Mouse (Mus musculus) B cell, adult 2 months (primary cell): ENCODE measurements around the gene Iqcf1.

Experiments used
- DNase-seq, 2 experiments: peaks; one replicate each; pipeline ENCODE4 v3.0.0; 2022

Iqcf1 gene

DNA sequence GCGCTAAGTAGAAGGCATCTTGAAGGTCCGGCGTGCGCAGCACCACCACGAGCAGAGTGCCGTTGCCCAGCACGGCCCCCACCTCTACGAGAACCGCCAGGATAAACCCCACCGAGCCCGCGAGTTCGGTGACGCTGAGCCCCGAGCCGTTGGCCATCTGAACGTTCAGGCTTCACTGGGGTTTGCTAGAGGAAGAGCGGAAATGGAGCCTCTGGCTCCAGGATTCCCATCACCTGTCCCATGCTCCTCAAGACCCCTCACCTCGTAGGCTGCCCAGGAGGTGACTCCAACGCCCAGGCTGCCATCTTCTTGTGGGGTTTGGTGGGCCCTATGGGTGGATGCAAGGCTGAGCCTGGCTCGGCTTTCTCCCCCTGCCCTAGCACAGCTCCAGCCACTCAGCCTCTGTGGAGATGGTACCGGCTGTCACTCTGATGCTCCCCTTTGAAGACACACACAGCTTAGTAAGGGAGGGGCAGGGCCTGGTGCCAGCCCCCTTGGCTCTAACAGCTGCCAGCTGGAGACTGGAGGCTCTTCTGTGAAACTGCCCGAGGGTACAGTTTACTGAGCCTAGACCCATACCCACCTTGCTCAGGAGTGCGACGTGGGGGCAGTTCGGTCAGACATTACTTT, 34.1 kb upstream of the Iqcf1 start, which contains the start of gene Gpr62:
Gene Gpr62, minus strand, starts transcription at position 368 of the 630 bp plus-strand sequence.
- no peak for DNase-seq

DNA sequence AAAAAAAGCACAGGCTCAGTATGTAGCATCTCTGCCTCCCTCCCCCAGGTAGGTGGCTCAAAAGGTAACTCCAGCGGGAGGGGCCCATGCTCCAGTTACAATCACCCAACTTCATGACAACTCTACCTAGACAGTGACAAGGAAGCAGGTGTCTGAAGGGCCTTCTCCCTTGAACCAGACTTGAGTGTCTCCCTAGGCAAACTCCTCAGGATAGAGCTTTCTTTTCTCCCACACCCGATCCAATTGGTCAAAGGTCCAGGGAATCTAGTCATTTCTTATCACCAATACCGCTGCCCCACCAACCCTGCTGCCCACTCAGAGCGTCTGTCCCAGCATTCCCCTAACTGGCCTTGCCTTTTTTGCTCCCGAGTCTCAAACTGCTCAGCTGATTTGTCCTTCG, 33.0 kb upstream of the Iqcf1 start:
- no peak for DNase-seq

DNA sequence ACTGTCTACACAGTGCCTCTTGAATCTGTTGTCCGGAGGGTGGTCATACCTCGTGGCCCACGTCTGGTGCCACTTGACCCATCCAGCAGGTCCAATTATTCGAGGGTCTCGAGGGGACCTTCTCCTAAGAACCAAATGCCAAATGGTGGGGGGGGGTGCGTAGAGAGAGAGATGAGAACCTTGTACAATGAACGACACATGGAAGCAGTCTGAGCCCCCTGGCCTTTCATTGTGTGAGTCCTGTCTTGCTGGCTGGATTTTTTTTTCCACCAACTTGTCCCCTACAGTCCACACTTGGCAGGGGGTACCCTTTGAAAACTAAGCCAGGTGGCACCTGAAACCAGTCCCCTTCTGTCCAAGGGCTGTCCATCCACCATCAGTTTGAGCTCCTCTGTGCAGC, 32.0 kb upstream of the Iqcf1 start:
- DNase-seq: no peak

DNA sequence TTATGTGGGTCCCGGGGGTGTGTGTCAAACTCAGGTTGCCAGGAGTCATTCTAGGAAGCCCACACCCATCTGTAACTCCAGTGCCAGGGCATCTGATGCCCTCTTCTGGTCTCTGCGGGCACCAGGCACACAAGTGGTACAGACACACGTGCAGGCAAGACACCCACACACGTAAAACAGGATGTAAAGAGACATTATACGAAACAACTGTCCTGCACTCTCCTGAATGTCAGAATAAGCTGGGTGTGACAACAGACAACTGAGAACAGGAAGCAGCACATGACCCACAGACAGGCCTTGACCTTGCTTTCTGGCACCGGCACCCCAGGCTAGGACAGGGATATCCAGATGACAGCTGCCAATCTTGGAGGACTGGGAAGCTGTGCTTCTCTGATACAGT, 30.4 kb upstream of the Iqcf1 start:
- DNase-seq: no peak

DNA sequence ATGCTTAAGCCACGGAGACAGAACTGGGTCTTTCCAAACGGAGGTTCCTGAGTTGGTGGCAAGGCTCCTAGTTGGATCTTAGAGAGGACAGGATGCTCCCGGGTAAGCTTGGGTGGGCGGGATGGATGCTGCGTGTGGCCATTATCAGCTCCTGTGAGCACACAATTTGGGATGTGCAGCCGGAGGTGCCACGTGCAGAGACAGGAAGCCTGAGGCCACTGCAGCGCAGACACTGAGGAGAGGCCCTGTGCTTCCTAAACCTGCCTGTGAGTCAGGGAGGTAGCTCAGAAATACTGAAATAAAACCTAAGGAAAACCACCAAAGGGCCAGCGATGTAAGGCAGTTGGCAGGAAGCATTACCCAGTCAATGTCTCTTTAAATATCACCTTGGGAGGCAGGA, 30.0 kb upstream of the Iqcf1 start:
- DNase-seq: no peak

DNA sequence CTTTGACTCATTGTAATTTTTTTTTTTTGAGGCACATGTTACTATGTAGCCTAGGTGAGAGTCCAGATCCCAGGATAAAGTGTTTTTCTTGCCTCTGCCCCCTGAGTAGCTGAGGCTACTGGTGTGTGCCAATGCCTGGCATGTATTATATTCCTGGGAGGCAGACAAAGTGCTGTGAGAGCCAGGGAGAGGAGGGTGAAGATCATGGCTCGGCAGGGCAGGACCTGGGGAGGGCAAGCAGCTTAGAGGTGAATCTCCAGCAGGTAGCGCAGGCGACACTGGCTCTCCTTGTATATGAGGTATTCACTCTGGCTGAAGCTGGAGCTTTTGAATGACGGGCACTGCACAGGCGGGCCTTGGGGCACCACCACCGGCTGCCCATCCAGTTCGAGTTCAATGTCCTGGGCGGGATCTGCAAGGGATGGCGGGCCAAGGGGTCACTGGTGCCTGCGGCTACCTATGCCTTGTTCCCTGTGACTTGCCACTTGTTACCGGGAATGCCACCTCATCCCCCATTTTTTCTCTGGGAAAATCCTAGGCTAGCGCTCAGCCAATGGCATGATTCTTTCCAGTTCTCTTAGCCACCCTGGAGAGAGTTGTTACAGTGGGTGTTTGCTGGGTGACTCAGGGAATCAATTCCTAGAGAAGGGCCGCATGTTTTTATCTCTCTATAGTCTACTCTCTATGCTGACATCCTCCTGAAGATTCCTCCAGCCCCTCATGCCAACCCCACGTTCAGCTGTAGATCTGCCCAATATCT, 28.6 kb upstream of the Iqcf1 start:
- no peak for DNase-seq

DNA sequence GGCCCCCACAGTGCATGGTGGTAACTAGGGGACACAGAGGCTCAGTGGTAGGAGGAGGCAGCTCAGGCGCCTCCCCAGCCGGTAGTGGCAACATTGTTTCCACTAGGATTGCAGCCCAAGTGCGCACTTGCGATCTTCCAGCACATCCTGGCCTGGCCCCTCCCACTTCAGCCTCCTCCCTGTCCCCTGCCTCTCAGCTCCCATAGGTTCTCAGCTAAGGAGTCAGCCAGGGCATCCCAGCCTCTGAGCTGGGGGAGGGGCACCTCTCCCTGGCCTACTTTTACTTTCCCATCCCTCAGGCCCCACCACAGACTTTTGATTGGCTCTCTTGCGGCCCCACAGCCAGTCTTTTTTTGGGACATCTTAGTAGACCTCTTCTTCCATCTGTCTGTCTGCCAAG, 27.9 kb upstream of the Iqcf1 start:
- DNase-seq: no peak

DNA sequence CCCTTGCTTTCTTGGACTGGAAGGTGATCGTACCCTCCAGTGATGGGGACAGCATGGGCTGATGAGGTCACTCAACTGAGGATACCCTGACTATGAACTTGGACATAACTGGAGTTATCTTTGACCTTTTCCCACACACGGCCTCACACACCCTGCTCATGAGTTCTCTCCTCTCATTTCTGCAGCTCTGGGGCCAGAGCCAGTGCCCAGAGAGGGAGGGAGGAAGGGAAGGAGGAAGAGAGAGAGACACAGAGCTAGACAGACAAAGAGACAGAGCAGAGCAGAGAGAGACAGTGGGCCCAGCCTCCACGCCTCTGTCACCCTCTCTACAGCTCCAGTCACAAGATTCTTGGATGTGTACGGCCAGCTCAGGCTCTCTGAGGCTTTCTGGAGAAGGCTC, 27.4 kb upstream of the Iqcf1 start:
- no peak for DNase-seq

DNA sequence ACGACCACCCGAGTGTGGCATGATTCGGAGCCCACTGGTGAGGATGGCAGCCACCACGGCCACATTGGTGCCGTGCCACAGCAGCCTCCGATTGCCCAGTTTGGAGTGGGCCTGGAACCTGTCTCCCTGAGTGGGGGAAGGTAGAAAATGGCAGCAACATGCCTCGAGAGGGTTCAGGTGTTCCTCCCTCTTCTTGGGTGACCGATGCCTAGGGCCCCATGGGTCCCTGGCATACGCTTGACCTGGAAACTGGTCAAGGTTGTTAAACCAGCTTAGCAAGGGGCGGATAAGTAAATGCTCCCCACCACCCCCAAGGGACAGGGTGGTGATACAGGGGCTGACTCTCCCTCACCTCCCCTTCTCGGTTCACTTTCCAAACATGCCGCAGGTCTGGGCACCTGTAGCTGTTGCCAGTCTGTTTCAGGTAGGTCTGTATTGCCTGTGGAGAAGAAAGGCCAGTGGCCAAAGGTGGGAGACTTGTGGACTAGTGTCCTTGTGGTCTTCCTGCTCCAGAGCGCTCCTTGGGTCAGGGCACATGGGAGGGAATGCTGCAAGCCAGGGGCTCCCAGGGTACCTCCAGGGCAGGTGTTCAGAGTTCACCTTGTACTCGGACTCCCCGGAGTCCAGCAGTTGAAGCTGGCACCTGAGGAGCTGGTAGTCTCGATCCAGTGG, 26.6 kb upstream of the Iqcf1 start:
- no peak for DNase-seq

DNA sequence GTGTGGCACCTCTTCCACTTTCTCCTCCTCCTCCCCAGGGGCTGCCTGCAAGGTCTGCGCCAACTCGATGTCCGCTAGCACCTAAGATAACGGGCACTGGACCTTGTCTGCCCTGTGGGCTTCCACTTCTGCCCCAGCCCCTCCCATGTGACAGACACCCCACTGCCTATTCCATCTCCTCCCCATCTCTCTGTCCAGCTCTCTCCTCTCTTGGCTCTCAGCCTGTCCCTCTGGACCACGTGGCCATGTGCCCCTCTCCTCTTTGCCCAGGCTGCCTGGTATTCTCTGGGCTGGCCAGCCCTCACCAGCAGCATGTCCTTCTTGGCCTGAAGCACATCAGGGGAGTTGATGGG, 26.0 kb upstream of the Iqcf1 start:
- no peak for DNase-seq

DNA sequence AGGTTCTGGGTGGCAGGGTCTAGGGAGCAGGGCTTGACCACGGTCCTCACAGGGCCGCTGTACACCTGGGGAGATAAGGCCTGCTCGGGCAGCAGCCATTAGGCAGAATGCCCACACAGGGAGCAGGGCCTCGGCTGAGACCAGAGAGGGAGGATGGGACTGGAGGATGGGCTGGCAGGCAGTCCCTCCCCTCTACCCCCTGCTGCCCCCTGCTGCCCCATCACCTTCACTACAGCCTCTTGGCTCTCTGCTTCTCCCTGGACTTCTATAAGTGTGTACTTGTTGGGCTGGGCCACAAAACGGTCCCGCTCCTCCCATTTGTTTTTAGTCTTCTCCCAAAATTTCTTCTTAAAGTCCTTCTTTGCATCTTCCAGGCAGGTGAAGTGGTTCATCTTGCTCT, 25.3 kb upstream of the Iqcf1 start:
- DNase-seq: peak; percentile 75 to 79

DNA sequence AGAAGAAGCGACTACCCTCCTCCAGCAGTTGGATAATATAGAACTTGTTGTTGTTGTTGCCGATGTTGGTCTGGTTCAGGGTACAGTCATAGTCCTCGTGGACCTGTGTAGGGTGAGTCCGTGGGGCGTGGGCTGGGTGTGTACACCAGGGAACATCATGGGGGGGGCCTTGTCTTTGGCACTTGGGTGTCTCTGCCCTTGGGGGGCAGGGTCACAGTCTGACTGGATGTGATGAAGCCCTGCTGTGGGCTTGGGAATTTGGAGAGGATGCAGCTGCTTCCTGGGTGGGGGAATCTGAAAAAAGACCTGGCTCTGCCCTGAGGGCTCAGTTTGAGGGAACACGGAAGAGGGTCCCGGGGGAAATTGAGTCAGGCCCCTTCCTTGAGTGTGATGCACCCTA, 24.7 kb upstream of the Iqcf1 start:
- DNase-seq: no peak

DNA sequence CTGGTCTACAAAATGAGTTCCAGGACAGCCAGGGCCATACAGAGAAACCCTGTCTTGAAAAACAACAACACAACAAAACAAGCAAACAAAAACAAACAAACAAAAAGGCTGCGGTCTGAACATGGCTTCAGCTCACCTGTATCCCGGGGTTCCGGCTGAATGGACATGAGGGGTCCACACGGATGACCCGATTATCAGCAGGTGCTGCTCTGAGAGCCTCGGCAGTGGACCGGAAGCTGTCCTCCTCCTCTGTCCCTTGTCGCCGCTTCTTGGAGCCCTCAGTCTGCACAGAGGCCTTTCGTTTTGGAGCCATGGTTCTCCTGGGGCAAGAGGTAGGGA, 24.1 kb upstream of the Iqcf1 start, which contains the start of gene Rrp9:
Gene Rrp9, plus strand, starts transcription at position 301 of the 339 bp plus-strand sequence.
- no peak for DNase-seq

DNA sequence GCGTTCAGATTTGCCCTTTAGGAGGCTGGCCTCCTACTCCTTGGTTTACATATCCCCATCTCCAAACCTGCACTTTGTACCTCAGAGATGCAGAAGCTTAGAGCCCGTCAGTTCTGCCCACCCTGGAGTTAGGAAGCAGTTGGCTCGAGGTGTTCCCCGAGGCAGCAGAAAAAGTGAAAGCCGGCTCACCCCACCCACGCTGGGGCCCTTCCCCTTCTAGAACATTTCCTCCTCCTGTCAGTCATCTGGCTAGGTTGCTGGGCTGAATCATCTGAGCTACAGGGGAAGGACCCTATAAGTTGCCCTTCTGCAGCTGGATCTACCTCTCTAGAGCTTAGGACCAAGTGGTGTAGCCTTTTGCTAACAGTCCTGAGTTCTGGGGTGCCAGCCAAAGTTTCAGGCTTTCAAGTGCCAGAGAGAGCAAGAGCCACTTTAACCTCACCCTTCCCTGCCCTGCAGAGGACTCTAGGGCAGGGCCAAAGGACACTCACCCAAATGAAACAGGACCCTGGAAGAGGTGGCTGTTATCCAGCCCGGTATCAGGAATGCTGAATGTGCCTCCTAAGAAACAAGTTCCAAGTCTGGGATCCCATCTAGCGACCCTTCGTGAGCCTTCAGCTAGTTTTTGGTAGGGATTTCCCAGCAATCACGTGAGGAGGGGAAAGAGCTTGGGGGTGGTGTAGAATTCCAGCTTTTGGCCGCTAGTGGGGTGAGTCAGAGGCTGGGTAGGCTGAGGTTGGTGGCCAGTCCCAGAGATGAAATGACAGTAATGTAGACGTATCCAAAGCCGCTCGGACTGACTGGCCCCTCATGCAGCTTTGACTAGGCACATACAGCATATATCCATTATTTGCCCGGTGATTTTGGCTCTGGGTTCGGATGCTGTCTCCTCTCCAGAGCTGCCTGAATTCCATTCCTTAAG, 23.5 kb upstream of the Iqcf1 start:
- peak; percentile 75 to 77 for DNase-seq

DNA sequence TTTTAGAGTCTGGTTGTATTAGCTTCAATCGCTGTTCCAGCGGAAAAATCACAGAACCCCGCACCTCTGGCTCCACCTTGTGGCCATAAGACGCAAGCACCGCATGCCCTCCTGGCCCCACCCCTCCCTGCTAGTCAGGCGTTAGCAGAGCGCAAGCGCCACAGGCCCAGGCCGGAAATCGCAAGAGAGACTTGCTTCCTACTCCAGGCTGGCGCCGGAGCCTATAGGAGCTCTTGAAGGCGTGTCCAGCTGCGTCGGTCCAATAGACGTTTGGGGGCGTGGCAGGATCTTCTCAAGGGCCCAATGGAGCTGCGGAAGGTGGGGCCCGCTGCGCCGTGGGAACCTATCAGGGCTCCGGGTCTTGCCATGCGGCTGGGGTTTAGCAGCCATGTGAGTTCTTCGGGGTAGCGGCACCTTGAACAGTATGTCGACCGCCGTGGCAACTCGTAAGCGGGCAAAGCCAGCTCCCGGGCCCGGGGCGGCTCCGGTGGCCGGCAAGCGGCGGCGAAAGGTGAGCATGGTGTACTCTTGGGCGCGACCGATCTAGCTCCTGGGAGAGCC, 22.8 kb upstream of the Iqcf1 start, which contains the start of gene Parp3:
Gene Parp3, minus strand, starts transcription at position 26 of the 561 bp plus-strand sequence.
- DNase-seq: peak; percentile 95 to 98

DNA sequence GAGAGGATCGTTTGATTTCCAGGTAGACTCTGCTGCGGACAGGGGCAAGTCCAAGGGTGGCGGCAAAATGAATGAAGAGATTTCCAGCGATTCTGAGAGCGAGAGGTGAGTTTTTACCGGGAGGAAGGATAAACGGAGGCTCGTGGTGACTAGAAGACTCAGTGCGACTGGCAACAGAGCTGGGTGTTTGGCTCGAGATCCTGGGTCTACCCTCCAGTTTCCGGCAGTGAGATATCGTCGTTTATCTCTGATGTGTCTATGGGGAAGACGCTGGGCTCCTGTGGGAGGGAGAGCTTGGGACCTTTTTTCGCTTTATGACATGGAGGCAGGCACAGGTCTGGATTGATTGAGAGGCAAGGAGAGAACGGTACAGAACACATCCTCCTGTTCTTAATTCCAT, 22.1 kb upstream of the Iqcf1 start:
- DNase-seq: no peak

DNA sequence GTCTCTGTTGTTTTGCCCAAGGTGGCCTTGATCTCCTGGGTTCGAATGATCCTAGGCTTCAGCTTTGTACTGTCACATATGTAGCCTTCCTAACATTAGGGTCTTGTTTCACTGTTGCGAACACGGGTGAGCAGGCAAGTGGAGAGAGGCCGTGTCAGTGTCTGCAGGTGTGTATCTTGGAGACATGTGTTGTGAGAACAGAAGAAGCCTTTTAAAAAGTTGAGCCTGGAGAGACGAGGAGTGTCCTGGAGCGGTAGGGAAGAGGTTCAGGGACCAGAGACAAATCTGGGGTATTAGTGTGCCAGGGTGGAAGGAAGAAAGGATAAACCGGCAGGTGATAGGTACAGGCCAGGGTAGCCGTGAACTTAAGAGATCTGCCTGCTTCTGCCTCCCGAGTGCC, 21.7 kb upstream of the Iqcf1 start:
- no peak for DNase-seq

DNA sequence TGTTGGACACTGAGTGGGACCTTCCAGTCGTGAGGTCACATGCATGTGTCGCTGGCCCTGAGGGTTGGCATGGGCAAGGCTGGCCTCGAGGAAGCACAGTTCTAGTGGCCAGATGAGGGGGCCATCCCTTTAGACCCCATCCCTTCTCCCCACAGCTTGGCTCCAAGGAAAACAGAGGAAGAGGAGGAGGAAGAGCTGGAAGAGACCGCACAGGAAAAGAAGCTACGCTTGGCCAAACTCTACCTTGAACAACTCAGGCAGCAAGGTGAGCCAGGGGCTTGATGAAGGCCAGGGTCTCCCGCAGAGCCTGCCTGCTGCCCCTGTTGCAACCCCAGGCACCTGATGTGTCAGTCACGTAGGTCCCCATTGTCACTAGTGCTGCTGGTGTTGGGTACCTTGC, 19.2 kb upstream of the Iqcf1 start:
- DNase-seq: no peak

DNA sequence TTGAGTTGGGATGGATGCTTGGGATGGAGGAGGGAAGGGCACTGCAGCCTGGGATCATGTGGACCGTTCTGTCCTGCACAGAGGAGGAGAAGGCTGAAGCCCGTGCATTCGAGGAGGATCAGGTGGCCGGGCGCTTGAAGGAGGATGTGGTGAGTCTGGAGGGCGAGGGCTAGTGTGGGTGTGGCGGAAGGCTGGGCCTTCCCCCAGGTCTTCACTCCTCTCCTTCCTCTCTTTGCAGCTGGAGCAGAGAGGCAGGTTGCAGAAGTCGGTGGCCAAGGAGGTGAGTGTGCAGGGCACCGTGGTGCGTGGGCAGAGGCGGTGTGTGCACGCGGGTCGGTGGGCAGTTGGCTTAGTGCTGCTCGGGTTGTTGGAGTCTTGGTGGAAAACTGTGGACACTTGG, 18.7 kb upstream of the Iqcf1 start:
- no peak for DNase-seq

DNA sequence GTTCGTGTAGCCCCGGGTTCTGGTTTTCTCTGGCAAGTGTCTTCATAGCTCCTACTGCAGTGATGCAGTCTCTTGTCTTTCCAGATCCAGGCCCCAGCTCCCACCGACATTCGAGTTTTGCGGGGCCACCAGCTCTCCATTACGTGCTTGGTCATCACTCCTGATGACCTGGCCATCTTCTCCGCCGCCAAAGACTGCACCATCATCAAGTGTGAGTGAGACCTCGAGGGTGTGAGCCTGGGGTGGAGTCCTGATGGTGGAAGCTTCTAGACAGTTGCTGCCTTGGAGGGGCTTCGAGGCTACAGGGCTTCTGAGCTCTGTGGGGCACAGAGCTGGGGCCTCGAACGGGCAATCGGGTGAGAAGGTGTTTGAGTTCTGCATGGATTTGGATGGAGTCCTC, 18.1 kb upstream of the Iqcf1 start:
- DNase-seq: no peak

DNA sequence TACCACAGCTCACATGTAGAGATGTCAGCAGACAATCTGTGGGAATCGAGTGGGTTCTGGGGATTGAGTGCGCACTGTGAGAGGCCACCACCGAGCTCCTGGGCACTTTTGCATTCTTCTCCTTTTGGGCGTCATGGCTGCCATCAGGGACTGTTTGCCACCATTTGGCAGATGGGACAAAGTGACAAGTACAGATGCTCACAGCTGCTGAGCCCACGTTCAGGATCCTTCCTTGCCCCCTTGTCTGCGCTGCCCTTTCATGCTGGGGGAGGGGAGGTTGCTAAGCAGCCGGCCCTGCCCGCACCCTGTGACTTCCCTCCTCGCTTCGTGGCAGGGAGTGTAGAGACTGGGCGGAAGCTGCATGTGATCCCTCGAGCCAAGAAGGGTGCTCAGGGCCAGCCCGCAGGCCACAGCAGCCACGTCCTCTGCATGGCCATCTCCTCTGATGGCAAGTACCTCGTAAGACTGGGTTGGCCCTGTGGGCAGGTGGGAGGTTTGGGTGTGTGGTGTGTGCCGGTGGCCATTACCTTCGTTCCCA, 17.1 kb upstream of the Iqcf1 start:
- no peak for DNase-seq

DNA sequence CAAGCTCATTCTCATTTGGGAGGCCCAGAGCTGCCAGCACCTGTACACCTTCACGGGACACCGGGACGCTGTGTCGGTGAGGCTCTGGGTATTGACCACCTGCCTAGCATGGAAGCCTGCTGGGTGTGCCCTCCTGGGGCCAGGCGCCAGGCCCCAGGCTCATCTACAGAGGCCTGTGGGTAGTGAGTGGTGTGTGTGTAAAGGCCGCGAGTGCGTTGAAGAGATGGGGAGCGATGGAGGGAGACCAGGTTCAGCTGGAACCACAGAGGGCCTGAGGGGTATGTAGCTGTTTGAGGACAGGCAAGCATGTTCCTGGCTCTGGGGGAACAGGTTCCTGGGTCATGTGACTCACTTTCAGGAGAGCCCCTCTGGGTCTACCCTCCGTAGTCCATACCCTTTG, 16.6 kb upstream of the Iqcf1 start:
- no peak for DNase-seq

DNA sequence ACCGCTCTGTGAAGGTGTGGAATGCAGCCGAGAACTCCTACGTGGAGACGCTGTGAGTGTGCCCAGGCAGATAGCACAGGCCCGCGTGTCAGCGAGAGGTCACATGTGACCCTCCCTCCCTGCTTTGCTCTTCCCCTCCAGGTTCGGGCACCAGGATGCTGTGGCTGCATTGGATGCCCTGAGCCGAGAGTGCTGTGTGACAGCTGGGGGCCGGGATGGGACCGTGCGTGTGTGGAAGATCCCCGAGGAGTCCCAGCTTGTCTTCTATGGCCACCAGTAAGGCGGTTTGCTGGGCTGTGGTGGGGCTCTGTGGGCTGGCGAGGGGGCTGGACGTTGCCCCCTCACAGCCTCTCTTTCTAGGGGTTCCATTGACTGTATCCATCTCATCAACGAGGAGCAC, 16.2 kb upstream of the Iqcf1 start:
- DNase-seq: no peak
